Mouse (Mus musculus) CD4-positive, CD25-positive, alpha-beta regulatory T cell, adult 2 months (primary cell): ENCODE measurements at regions not wholly inside any gene's neighbourhood (a gene's known extent, or its start where the extent isn't known, plus 50 kb on each side); places are given as distances from the start of the nearest gene placed in this dataset.
A peak's percentile ranks its signal among the peaks of the same experiment; 100 is the strongest.

Experiments
- DNase-seq: peaks from one replicate; pipeline ENCODE4 v3.0.0-alpha.2; 2012; ENCODE audit warnings: low read depth, low spot score

GRCm38 (mm10) chr7:145135971-145136370 lies 71.9 kb downstream of the 1810010D01Rik start:
- DNase-seq: no peak

DNA sequence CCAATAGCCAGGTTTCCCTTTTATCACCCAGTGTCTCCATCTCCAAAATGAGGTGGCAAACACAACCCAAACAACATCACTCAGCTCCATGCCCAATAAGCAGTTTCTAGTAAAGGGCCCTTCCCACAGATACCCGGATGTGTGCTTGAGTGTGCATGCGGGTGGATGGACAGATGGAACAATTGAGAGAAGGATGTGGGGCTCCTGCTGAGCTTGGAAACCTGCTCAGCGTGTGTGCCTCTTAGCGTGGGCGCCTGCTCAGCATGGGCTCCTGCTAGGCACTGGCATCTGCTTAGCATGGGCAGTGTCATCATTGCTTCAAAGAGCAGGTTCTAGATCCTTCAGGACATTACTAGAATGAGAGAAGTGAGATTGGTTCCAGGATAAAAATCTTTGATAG lies 75.4 kb downstream of the 1810010D01Rik start:
- no peak for DNase-seq

- DNase-seq: no peak
These were observed 76.3 kb downstream of the 1810010D01Rik start for GRCm38 (mm10) chr7:145131438-145132159.

GRCm38 (mm10) chr7:145129971-145130370 lies 77.9 kb downstream of the 1810010D01Rik start:
- DNase-seq: no peak

- DNase-seq: no peak
These were observed 80.3 kb downstream of the 1810010D01Rik start for GRCm38 (mm10) chr7:145127661-145128060.

GRCm38 (mm10) chr7:145127180-145127579 lies 80.7 kb downstream of the 1810010D01Rik start:
- DNase-seq: no peak

DNA sequence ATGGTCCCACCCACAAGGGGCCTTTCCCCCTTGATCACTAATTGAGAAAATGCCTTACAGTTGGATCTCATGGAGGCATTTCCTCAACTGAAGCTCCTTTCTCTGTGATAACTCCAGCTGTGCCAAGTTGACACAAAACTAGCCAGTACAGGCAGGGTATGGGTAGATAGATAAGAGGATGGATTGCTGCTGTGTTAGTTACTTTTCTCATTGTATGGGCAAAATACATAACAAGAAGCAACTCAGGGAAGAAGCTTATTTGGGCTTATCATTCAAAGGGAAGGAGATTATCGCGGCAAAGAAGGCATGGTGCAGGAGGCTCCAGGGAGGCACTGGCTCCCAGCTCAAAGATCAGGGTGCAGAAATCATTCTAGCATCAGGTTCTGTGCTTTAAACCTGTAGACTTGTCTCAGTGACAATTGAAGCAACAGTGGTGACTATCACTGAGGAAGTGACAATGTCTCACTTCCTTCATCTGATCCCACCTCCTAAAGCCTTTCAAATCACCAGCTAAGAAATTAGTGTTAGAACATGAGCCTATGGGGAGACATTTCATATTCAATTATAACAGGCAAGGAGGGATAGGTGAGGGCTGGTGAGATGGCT lies 83.8 kb downstream of the 1810010D01Rik start:
- DNase-seq: no peak

DNA sequence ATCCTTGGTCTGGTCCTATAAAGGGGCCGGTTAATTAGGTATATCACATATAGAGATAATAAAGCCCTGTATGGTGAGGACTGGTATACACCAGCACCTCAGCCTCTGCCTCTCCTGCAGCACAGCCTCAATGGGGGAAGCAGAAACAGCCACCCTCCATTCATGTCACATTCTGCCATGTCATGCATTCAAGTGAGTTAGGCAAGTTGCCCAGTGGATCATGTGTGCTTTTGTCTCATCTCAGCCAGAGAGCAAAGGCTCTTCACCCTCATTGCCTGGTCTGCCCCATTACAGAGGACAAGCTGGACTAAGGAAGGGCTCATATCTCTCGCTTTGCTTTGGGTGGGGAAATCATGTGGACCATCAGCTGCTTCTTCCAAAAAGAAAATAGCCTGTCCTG lies 85.4 kb downstream of the 1810010D01Rik start:
- no peak for DNase-seq

DNA sequence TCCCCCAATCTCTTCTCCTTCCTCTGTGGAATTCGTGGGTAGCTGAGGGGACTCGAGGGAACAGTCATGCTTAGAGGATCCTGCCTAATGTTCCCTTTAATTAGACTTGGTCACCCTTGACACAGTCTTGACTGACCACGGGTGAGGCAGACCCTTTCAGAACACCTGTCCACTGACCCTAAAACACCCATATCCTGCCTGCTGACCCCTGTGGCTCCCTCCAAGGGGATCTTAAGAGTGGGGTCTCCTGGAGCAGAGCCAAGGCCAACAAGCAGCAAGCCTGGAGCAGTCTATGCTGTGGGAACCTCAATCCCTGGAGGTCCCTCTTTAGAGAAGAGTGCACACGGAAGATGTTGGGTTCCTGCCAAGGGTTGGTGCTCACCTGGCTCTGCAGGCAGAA lies 89.5 kb downstream of the 1810010D01Rik start:
- DNase-seq: no peak

DNA sequence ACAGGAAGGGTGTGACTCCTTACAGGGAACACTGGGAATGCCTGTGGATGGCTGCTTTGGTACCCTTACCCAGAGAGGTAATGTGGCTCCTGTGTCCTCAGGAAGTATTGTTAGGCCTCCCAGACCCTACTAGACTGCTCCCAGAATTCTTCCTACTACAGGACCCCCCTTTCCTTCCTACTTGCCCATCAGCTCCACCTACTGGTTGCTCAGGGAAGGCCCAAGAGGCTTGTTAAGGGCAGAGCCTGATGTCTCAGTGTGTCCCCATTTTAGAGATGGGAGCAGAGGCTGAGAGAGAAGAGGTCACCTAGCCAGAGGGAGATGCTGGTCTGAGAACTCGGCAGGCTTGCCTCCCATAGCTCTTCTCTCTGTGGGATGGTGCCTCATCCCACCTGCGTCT lies 93.3 kb downstream of the 1810010D01Rik start:
- peak; percentile 51 for DNase-seq

- no peak for DNase-seq
These were observed 93.8 kb downstream of the 1810010D01Rik start for GRCm38 (mm10) chr7:145114145-145114544.

- no peak for DNase-seq
These were observed 94.9 kb downstream of the 1810010D01Rik start for GRCm38 (mm10) chr7:145112887-145113531.

DNA sequence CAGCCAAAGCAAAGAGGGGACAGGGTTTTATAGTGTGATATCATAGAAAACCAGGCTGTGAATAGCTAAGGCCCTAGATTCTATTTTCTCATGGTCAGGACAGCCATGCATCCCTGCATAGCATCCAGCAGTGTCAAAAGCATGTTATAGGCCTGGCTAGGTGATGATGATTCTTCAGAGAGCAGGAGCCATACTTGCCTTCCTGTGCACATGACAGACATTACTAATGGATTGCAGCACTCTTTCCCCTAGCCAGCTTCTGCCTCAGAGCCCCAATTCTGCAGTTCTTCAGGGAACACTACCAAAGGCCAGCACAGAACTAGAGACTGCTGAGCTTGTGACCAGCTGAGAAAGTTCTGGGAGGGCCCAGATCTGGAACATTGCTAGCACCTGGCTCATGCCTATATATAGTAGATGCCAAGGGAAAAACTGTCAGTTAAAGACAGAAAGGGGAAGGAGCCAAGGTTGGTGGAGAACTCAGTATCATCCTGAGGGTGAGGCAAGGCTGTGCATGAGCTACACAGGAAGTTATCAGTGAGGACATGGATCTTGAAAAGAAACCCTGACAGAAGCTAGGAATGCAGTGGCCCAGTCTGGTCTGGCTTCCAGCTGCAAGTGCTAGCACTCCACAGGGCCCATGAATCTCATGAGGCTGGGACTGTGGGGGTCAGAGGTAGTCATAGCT lies 95.6 kb downstream of the 1810010D01Rik start:
- DNase-seq: peak; percentile 54

DNA sequence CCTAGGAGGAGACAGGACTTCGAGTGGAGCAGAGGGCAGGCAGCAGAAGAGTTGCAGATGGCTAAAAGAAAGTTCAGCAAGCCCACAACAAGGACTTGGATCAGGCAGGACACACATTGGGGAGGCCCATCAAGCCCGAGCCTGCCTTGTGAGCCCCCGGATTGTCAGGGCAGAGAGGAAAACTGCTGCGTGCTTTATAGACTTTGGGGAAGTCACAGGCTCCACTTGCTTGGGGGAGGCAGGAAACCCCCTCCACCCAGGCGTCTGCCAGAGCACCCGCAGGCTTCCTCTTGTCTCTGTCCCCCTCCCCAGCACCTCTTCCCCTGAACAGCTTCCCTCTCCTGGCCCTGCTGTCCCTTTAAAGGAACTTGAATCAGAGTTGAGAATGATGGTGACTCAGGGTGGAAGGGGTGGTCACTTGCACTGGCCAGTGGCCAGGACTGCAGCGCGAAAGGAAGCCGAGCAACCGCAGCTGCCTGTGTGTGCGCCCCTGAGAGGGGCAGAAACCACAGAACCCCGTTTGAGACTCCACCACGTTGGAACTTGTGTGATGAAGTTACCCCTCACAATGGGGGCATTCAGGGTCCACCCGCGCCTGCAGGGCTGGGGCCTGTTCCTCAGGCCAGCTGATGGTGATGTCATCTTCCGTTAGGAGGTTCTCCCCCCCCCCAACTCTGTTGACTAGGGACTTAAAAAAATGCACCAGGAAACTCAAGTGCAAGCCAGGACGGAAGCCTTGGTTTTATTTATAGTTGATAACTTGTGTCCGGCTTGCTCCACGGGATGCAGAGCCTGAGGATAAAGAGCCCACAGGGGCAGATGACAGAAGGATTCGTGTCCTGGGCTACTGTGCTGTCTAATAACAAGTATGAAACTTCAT lies 96.4 kb downstream of the 1810010D01Rik start:
- DNase-seq: peak; percentile 62

DNA sequence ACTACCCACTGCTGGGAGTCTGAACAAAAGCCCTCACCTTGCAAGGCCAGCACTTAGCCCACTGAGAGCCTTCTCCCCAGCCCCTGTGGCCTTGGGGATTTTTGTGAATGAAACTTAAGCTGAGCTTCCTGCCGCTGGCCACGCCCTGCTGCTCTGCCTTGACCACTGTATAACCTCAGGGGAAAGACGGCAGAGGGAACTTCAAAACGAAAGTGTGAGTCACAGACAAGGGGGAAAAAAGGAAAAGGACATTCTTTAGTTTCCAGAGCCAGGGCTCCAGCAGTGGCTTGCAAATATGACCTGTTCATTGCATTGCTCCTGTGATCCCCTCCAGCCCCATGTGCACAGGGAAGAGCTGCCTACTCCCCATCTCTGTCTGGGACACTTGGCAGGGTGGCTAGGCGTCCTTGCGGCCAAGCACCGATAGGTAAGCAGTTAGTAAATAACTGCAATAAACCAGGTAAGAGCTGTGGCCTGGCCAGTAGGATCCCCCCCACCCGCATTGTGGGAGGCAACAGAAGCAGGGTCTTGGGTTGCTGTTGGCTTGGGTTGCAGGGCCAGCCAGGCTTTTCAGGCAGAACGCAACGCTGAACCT lies 97.2 kb downstream of the 1810010D01Rik start:
- peak; percentile 41 for DNase-seq

DNA sequence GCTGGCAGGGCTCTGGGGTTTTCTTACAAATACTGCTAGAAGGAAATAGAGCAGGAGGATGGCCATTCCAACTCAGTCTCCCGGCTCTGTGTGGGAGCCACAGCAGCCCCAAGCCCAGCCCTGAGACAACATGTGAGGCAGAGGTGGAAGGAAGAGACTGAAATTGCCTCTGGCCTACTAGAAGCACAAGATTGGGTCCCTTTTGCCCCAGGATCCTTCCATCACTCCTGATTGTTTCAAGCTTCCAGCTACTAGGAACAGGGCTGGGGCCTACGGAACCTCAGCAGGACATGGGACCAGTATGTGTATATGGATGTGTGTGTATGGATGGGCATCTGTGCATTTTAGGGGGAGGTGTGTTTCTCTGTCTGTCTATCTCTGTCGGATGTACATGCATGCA lies 97.9 kb downstream of the 1810010D01Rik start:
- DNase-seq: no peak

DNA sequence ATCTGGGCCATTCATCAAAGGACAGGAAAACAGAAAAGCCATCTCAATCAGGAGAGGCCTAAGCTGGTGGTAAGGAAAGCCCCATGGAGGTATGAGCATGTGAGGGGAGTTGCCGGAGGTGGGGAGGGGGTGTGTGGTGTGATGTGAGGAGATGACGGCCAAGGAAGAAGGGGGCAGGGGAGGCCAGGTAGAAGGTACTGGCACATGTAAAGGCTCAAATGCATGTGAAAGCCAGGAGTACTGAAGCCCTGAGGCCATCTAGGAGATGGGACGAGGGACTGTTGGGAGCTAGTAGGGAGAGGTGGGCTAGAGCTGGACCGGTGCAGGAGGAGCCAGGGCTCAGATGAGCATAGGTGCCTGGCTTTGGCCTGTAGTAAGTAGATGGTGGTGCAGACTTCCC lies 98.4 kb downstream of the 1810010D01Rik start:
- peak; percentile 10 for DNase-seq

DNA sequence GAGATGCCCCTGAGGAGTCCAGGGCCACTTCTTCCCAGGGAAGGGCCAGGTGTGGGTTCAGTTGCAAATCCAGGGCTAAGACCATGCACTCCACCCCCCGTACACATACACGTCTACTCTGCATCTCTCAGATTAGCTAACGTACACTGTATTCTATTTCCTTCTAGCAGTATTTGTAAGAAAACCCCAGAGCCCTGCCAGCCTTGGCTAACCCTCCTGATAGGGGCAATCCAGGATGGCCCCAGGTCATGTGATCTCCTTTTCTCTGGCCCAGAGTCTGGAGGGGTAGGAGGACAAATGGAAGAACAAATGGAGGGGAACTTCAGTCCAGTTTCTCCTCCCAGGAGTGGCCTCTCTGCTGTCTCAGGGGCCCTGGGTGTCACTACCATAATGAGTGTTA lies 98.9 kb downstream of the 1810010D01Rik start:
- DNase-seq: no peak

DNA sequence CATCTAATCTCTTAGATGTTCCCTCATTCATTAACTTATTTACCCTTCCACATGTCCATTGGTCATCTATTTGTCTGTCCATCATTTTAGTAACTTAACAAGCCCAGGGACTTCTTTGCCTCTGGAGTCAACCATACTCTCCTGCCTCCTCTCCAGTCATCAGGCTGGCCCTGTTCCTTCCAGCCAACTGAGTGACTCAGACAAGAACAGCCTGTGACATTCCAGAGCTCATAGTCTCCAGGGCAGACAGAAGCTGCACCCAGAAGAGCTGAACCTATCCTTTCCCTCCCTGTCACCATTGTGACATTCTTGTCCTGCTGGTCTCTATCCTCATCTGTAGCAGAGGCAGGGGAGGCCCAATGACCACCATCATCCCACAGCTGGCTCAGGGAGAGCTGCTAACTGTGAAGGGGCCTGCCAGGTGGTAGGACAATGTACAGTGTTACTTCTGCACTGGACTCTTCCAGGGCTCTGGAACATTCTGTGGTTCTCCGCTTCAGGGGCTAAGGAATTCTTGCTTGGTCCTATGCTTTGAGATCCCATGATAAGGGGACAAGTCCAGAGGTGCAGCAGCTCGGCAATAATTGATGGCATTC lies 100.2 kb downstream of the 1810010D01Rik start:
- DNase-seq: no peak

DNA sequence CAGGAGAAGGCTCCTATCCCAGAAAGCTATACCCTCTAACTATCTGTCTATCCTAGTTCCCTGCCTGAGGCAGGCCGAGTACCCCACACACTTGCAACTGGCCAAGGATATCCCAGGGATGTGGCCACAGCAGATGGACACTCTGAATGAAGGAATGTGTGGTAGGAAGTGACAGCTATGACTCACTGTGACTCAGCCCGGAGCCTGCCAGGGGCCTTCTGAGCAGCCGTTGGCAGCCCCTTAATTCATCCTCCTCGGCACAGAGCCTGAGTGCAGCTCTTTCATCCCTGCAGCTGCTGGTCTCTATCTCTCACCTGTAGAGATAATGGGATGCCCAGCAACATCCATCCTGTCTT lies 101.4 kb downstream of the 1810010D01Rik start:
- DNase-seq: no peak
